Mouse (Mus musculus) gastrocnemius, adult 8-10 months (tissue): Measurements from ENCODE around the gene Rgs14. TPM values are rescaled to one million over a fixed set of nuclear protein-coding genes. Genes with fewer than 3 reads are reported as not detected.
A peak's percentile ranks its signal among the peaks of the same experiment; 100 is the strongest.

Experiments
- DNase-seq, 2 experiments: peaks; one replicate each; pipeline ENCODE4 v3.0.0; 2022; ENCODE audit warnings: low spot score in 2 of 2
- total RNA-seq, 4 experiments: library from RNA; stranded (reverse); gene quantifications; 2 replicates each; pipeline ENCODE4 v1.2.4; 2022

The Rgs14 gene
- total RNA-seq, result under 1 TPM in 2 of 4 experiments, not detected in 2; 0.29 to 0.35 TPM

- DNase-seq, result no peak
These were observed at the start of gene Rgs14 for GRCm38 (mm10) chr13:55369531-55370114. Gene Rgs14, plus strand, starts transcription at chr13:55369732.

- no peak for DNase-seq
These were observed 49.5 kb upstream of the Rgs14 start, which contains the start of gene Prelid1 for GRCm38 (mm10) chr13:55319931-55320533. Gene Prelid1, plus strand, starts transcription at chr13:55320500.

GRCm38 (mm10) chr13:55321434-55322129 lies 48.0 kb upstream of the Rgs14 start, which contains the start of gene Rab24:
Gene Rab24, minus strand, starts transcription at chr13:55321946.
- peak; percentile 78 for DNase-seq

- DNase-seq, result no peak
These were observed 47.3 kb upstream of the Rgs14 start for GRCm38 (mm10) chr13:55322130-55322825.

- no peak for DNase-seq
These were observed 43.9 kb upstream of the Rgs14 start for GRCm38 (mm10) chr13:55325596-55325995.

GRCm38 (mm10) chr13:55327169-55327568 lies 42.4 kb upstream of the Rgs14 start:
- DNase-seq, result no peak

GRCm38 (mm10) chr13:55327633-55328032 lies 41.9 kb upstream of the Rgs14 start:
- peak; percentile 67 to 72 for DNase-seq

GRCm38 (mm10) chr13:55328171-55328570 lies 41.4 kb upstream of the Rgs14 start:
- no peak for DNase-seq

GRCm38 (mm10) chr13:55328641-55329040 lies 40.9 kb upstream of the Rgs14 start:
- DNase-seq, result no peak

GRCm38 (mm10) chr13:55329109-55329682 lies 40.3 kb upstream of the Rgs14 start:
- DNase-seq, result no peak

- DNase-seq, result peak; percentile 47 to 71
These were observed 39.6 kb upstream of the Rgs14 start, which contains the start of gene Mxd3 for GRCm38 (mm10) chr13:55329683-55330566. Gene Mxd3, minus strand, starts transcription at chr13:55329823.

- no peak for DNase-seq
These were observed 38.7 kb upstream of the Rgs14 start for GRCm38 (mm10) chr13:55330567-55331400.

- no peak for DNase-seq
These were observed 37.2 kb upstream of the Rgs14 start for GRCm38 (mm10) chr13:55332331-55332730.

GRCm38 (mm10) chr13:55335701-55336100 lies 33.8 kb upstream of the Rgs14 start:
- no peak for DNase-seq

GRCm38 (mm10) chr13:55337341-55337975 lies 32.1 kb upstream of the Rgs14 start:
- DNase-seq, result no peak

- no peak for DNase-seq
These were observed 31.1 kb upstream of the Rgs14 start for GRCm38 (mm10) chr13:55338131-55339054.

GRCm38 (mm10) chr13:55339259-55339658 lies 30.3 kb upstream of the Rgs14 start:
- DNase-seq, result no peak

GRCm38 (mm10) chr13:55342469-55342868 lies 27.1 kb upstream of the Rgs14 start:
- no peak for DNase-seq
